Mouse (Mus musculus) bone marrow, adult 2 months (tissue): ENCODE data around the gene Fpgs.

Experiments
- CTCF ChIP-seq: fragments of 200-500 bp; IDR thresholded peaks from 2 replicates; pipeline ENCODE4 v1.5.1; 2011; ENCODE audit warnings: low read length, control low read depth; ENCODE audit not compliant: control insufficient read depth, insufficient read depth
- POLR2A ChIP-seq: fragments of 200-500 bp; IDR thresholded peaks from 2 replicates; pipeline ENCODE4 v1.6.1; 2011; ENCODE audit warnings: low read depth, mild to moderate bottlenecking, control low read depth, low read length, borderline replicate concordance; ENCODE audit not compliant: control insufficient read depth

DNA sequence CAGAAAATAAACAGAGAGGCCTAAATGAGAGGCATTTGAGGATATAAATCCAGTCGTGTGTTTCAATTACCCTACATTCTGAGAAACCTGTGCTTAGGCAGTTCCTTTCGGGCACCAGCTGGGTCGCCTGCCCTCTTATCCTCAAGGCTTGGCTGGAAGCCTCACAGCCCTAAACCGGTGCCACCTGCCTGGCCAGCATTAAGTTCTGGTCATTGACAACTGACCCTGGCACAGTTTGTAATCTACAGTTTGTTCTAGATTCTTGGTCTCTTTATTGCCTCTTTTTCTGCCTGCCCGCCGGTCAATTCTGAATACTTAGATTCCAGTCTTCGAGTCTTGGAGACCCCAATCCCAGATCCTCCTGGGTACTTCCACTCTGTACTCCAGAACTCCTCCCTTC lies 10.7 kb downstream of the Fpgs start:
- TF ChIP-seq CTCF, result no peak
- no peak for TF ChIP-seq POLR2A
